In the genomic region with DNA sequence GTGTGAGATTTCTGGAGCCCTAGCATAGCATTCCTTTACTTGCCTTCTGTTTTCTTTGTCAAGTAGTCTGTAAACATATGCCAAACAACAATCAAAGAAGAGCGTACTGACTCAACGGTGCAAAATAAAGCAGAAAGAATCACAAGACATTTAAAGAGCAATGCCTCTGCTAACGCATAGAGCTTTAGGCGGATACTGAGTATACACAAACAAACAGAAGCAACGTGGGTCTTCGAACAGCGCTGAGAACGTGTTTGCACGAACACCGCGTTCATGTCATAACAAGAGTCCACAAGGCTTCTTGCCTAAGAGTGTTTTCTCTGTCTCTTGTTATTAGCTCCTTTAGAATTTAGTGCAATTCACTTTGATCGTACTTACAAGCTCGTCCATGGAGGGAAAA, we compare ENCODE assay signal across 25 mouse cellular contexts. TPM values are rescaled to one million over a fixed set of nuclear protein-coding genes. Genes with fewer than 3 reads are reported as not detected.
DNase-seq lines count a peak whose midpoint lies in the region; ATAC-seq and TF ChIP-seq lines count a peak whose summit lies in the region.
"Had no signal": no experiment of that assay in that cellular context is flagged by ENCODE, and none has a peak within 500 bp of the region (broad histone marks: within the 10 kb centered on the region; RNA-seq: fewer than 3 reads in every experiment).

No protein-coding gene starts in this region.

- no peaks in the 10 kb centered on the region for H3K27me3 ChIP-seq in embryonic facial prominence, embryonic 14.5 days (replicated peaks; ENCODE audit: control insufficient read depth, insufficient read depth, low read length)
- no peaks in the 10 kb centered on the region for H3K27me3 ChIP-seq in embryonic facial prominence, embryonic 10.5 days (replicated peaks; ENCODE audit: low read depth, poor library complexity, severe bottlenecking)
- no peaks in the 10 kb centered on the region for H3K27me3 ChIP-seq in heart, embryonic 16.5 days (ENCODE audit: control insufficient read depth, insufficient read depth, low read length)
- H3K27me3 ChIP-seq in lung, postnatal 0 days (replicated peaks; ENCODE audit: insufficient read depth, low read length) = no peaks in the 10 kb centered on the region
- H3K27me3 ChIP-seq: forebrain, embryonic 15.5 days; hindbrain, embryonic 15.5 days had no signal

- TF ChIP-seq CTCF in lung, postnatal 0 days (IDR thresholded peaks at IDR 0.05) = no peak

- peak; percentile 33 for DNase-seq in embryonic facial prominence, embryonic 14.5 days (ENCODE audit: low spot score)
- no peak for DNase-seq in embryonic facial prominence, embryonic 10.5 days (ENCODE audit: low spot score)
- DNase-seq in heart, adult 11 months = no peak
- DNase-seq in lung, postnatal 0 days (ENCODE audit: low spot score) = no peak
- no peak for DNase-seq in lung, postnatal 4 days
- no peak for DNase-seq in left cerebral cortex, postnatal 25 days (ENCODE audit: low spot score in 2 of 2)
- DNase-seq: adrenal gland, postnatal 10 days; B cell, adult 2 months; cerebellum, adult 11-12 months; cerebellum, adult 9-11 months; cerebellum, postnatal 36 days; gastrocnemius, postnatal 36 days; heart, adult 2 months; heart, postnatal 36 days had no signal

- no peaks in the 10 kb centered on the region for H3K36me3 ChIP-seq in embryonic facial prominence, embryonic 14.5 days (ENCODE audit: control insufficient read depth, insufficient read depth, low read length)
- no peaks in the 10 kb centered on the region for H3K36me3 ChIP-seq in embryonic facial prominence, embryonic 10.5 days (replicated peaks)
- no peaks in the 10 kb centered on the region for H3K36me3 ChIP-seq in heart, embryonic 16.5 days (ENCODE audit: control insufficient read depth, insufficient read depth)
- no peaks in the 10 kb centered on the region for H3K36me3 ChIP-seq in lung, postnatal 0 days (ENCODE audit: insufficient read depth, low read length)
- H3K36me3 ChIP-seq: forebrain, embryonic 15.5 days; G1E; hindbrain, embryonic 15.5 days had no signal

- no peak overlapping the region for H3K4me2 ChIP-seq in embryonic facial prominence, embryonic 14.5 days (ENCODE audit: low read depth, low read length)
- peak overlapping the region; percentile 21; the same call in 1 of the 2 replicates for H3K4me2 ChIP-seq in heart, embryonic 16.5 days (ENCODE audit: low read depth, low read length)
- H3K4me2 ChIP-seq in lung, postnatal 0 days (replicated peaks; ENCODE audit: low read depth, low read length) = peak overlapping the region; percentile 15
- H3K4me2 ChIP-seq: forebrain, embryonic 15.5 days; hindbrain, embryonic 15.5 days had no signal

- 72% methylated on average over 13 of the region's 13 CpGs for WGBS in embryonic facial prominence, embryonic 14.5 days
- WGBS in embryonic facial prominence, embryonic 10.5 days = 84% methylated on average over 13 of the region's 13 CpGs
- whole genome bisulfite sequencing in heart, embryonic 16.5 days = 74% methylated on average over 13 of the region's 13 CpGs
- 33% methylated on average over 13 of the region's 13 CpGs for WGBS in lung, postnatal 0 days

- no peak overlapping the region for H3K9ac ChIP-seq in embryonic facial prominence, embryonic 14.5 days (ENCODE audit: low read depth, low read length)
- no peak overlapping the region for H3K9ac ChIP-seq in heart, embryonic 16.5 days (ENCODE audit: low read length)
- no peak overlapping the region for H3K9ac ChIP-seq in lung, postnatal 0 days (replicated peaks; ENCODE audit: low read depth)
- H3K9ac ChIP-seq: forebrain, embryonic 15.5 days; hindbrain, embryonic 15.5 days had no signal

- H3K9me3 ChIP-seq in embryonic facial prominence, embryonic 14.5 days (ENCODE audit: control insufficient read depth, low read length) = no peaks in the 10 kb centered on the region
- peaks cover 5% of the 10 kb centered on the region; the same call in 1 of the 2 replicates for H3K9me3 ChIP-seq in embryonic facial prominence, embryonic 10.5 days
- H3K9me3 ChIP-seq in heart, embryonic 16.5 days (replicated peaks; ENCODE audit: control insufficient read depth, low read length) = no peaks in the 10 kb centered on the region
- no peaks in the 10 kb centered on the region for H3K9me3 ChIP-seq in lung, postnatal 0 days (ENCODE audit: low read length)
- H3K9me3 ChIP-seq: forebrain, embryonic 15.5 days; hindbrain, embryonic 15.5 days had no signal

- no peak for TF ChIP-seq EP300 in lung, postnatal 0 days (IDR thresholded peaks at IDR 0.05)

- H3K4me3 ChIP-seq in embryonic facial prominence, embryonic 14.5 days (ENCODE audit: low read depth, low read length) = no peak overlapping the region
- no peak overlapping the region for H3K4me3 ChIP-seq in embryonic facial prominence, embryonic 10.5 days
- no peak overlapping the region for H3K4me3 ChIP-seq in heart, embryonic 16.5 days (ENCODE audit: low read length)
- no peak overlapping the region for H3K4me3 ChIP-seq in lung, postnatal 0 days (ENCODE audit: low read depth, low read length)
- H3K4me3 ChIP-seq: forebrain, embryonic 15.5 days; heart, adult 2 months; hindbrain, embryonic 15.5 days had no signal

- ATAC-seq in embryonic facial prominence, embryonic 14.5 days (ENCODE audit: low read depth) = no peak
- ATAC-seq in heart, embryonic 16.5 days (replicated peaks; ENCODE audit: extremely low read depth, insufficient read depth, low FRiP score) = no peak
- ATAC-seq in lung, postnatal 0 days = no peak
- ATAC-seq: CD4-positive, CD25-positive, alpha-beta regulatory T cell, adult 4 months; forebrain, embryonic 15.5 days had no signal

- no peaks in the 10 kb centered on the region for H3K4me1 ChIP-seq in embryonic facial prominence, embryonic 14.5 days (ENCODE audit: control insufficient read depth, insufficient read depth, low read length)
- 0 out of 2 replicates have a peak, but pooled peaks cover 4% of the 10 kb centered on the region for H3K4me1 ChIP-seq in embryonic facial prominence, embryonic 10.5 days
- H3K4me1 ChIP-seq in heart, embryonic 16.5 days (ENCODE audit: control insufficient read depth, insufficient read depth, low read length) = no peaks in the 10 kb centered on the region
- no peaks in the 10 kb centered on the region for H3K4me1 ChIP-seq in lung, postnatal 0 days (ENCODE audit: insufficient read depth, low read depth, low read length)
- H3K4me1 ChIP-seq: forebrain, embryonic 15.5 days had no signal

- intact Hi-C loops in left cerebral cortex, postnatal 25 days (cut with DNase I) = loop anchor here (10.0 kb wide), 1 partner anchor 748 kb away; no protein-coding TSS in a partner anchor

- no peak overlapping the region for H3K27ac ChIP-seq in embryonic facial prominence, embryonic 14.5 days (replicated peaks; ENCODE audit: low read depth, low read length)
- H3K27ac ChIP-seq in embryonic facial prominence, embryonic 10.5 days (replicated peaks) = no peak overlapping the region
- no peak overlapping the region for H3K27ac ChIP-seq in heart, embryonic 16.5 days (ENCODE audit: low read length)
- no peak overlapping the region for H3K27ac ChIP-seq in lung, postnatal 0 days (ENCODE audit: low read length)
- H3K27ac ChIP-seq: forebrain, embryonic 15.5 days; heart, adult 2 months; hindbrain, embryonic 15.5 days had no signal

RNA-seq across cellular contexts. Expression of a gene that starts 19.5 kb away (rescaled TPM):
- 0.79 and 0.84 TPM in 2 replicates for polyA plus RNA-seq in embryonic facial prominence, embryonic 14.5 days (2014; fragmentation: Nextera tagmentation; extraction: Ambion mirVana)
- polyA plus RNA-seq in embryonic facial prominence, embryonic 10.5 days (2016; fragmentation: Nextera tagmentation; extraction: Ambion mirVana) = 0.10 TPM in 1 of 2 replicates, not detected in the other
- polyA plus RNA-seq in heart, embryonic 16.5 days (2015; fragmentation: Nextera tagmentation; extraction: Ambion mirVana) = not detected in 2 replicates
- polyA plus RNA-seq in lung, postnatal 0 days (2015; fragmentation: Nextera tagmentation; extraction: Ambion mirVana) = not detected in 2 replicates
- total RNA-seq in left cerebral cortex, postnatal 25 days (2021) = not detected
- total RNA-seq: adrenal gland, postnatal 10 days; adrenal gland, postnatal 4 days; G1E; gastrocnemius, adult 8-10 months; gastrocnemius, postnatal 36 days; heart, adult 2 months; heart, postnatal 36 days had no signal
- polyA plus RNA-seq: embryonic facial prominence, embryonic 11.5 days; forebrain, embryonic 11.5 days; forebrain, embryonic 15.5 days; G1E; heart, adult 2 months; heart, embryonic 14.5 days; hindbrain, embryonic 11.5 days; hindbrain, embryonic 15.5 days had no signal

RNA-seq across cellular contexts. Expression of a gene that starts 22.0 kb away (rescaled TPM):
- polyA plus RNA-seq in embryonic facial prominence, embryonic 14.5 days (2014; fragmentation: Nextera tagmentation; extraction: Ambion mirVana) = 2.4 and 2.7 TPM in 2 replicates
- 52.0 and 90.2 TPM in 2 replicates for polyA plus RNA-seq in embryonic facial prominence, embryonic 10.5 days (2016; fragmentation: Nextera tagmentation; extraction: Ambion mirVana)
- polyA plus RNA-seq in heart, embryonic 16.5 days (2015; fragmentation: Nextera tagmentation; extraction: Ambion mirVana) = not detected in 2 replicates
- not detected in 2 replicates for polyA plus RNA-seq in lung, postnatal 0 days (2015; fragmentation: Nextera tagmentation; extraction: Ambion mirVana)
- total RNA-seq in left cerebral cortex, postnatal 25 days (2021) = 100 to 1,000 TPM; 437 to 438 TPM
- total RNA-seq: G1E; gastrocnemius, adult 8-10 months; gastrocnemius, postnatal 36 days; heart, adult 2 months; heart, postnatal 36 days had no signal
- polyA plus RNA-seq: CD4-positive, CD25-positive, alpha-beta regulatory T cell, adult 4 months; G1E; heart, adult 2 months; heart, embryonic 14.5 days had no signal

Comparison
In these comparisons a context has a peak if more than half of its experiments do, and no peak if none do; other contexts are left out.
1. RNA of a gene that starts 22.0 kb away (polyA plus RNA-seq): 52.0 to 90.2 TPM in embryonic facial prominence, embryonic 10.5 days; 2.4 to 2.7 TPM in embryonic facial prominence, embryonic 14.5 days, not detected in heart, embryonic 16.5 days and not detected in lung, postnatal 0 days; every median in the first group is over 10 times any median in the second.